Comparison of ENCODE assay signal across 20 mouse cellular contexts in the genomic region with DNA sequence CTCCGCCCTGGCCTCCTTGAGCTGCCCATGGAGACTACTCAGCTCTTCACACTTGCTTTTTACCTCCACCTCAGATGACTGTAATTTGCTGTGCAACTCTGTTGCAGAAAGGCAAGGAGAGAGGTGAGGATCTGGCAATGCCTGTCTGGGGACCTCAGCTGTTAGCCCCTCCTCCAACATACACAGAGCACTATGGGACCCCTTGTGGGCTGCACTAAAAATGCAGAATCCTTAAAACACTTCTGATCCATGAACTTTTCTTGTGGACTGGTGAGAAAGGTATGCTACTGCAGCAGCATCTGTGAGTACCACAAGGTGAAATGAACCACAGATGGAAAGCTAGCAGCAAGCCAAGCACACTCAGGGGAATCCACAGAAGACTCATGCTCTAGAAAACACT. TPM values are rescaled to one million over a fixed set of nuclear protein-coding genes. Genes with fewer than 3 reads are reported as not detected.
DNase-seq lines count a peak whose midpoint lies in the region; ATAC-seq and TF ChIP-seq lines count a peak whose summit lies in the region.
"Had no signal": no experiment of that assay in that cellular context is flagged by ENCODE, and none has a peak within 500 bp of the region (broad histone marks: within the 10 kb centered on the region; RNA-seq: fewer than 3 reads in every experiment).

No protein-coding gene starts in this region.

- no peaks in the 10 kb centered on the region for H3K9me3 ChIP-seq in kidney, embryonic 14.5 days (ENCODE audit: control insufficient read depth, low read length)
- H3K9me3 ChIP-seq in midbrain, postnatal 0 days (ENCODE audit: low read length), result no peaks in the 10 kb centered on the region
- 0 out of 2 replicates have a peak, but pooled peaks cover 2% of the 10 kb centered on the region for H3K9me3 ChIP-seq in midbrain, embryonic 16.5 days (replicated peaks; ENCODE audit: control insufficient read depth, low read length, poor library complexity, severe bottlenecking)
- H3K9me3 ChIP-seq in stomach, postnatal 0 days (ENCODE audit: control insufficient read depth, low read length), result no peaks in the 10 kb centered on the region
- H3K9me3 ChIP-seq: G1E; liver, embryonic 13.5 days had no signal

- no peaks in the 10 kb centered on the region for H3K27me3 ChIP-seq in kidney, embryonic 14.5 days (ENCODE audit: control insufficient read depth, insufficient read depth, low read length)
- H3K27me3 ChIP-seq in kidney, adult 2 months (replicated peaks; ENCODE audit: control insufficient read depth, insufficient read depth, low read length), result no peaks in the 10 kb centered on the region
- H3K27me3 ChIP-seq in midbrain, postnatal 0 days (ENCODE audit: insufficient read depth, low read length), result no peaks in the 10 kb centered on the region
- no peaks in the 10 kb centered on the region for H3K27me3 ChIP-seq in midbrain, embryonic 16.5 days (ENCODE audit: control insufficient read depth, insufficient read depth, low read depth, low read length)
- no peaks in the 10 kb centered on the region for H3K27me3 ChIP-seq in stomach, postnatal 0 days (ENCODE audit: control insufficient read depth, insufficient read depth, low read length)
- H3K27me3 ChIP-seq: embryonic facial prominence, embryonic 12.5 days; liver, embryonic 13.5 days had no signal

- no peak for TF ChIP-seq CTCF in kidney, adult 2 months (conservative IDR thresholded peaks at IDR 0.05; ENCODE audit: insufficient read depth, insufficient read length, low read depth, low read length)
- peak; percentile 59 for TF ChIP-seq CTCF in midbrain, postnatal 0 days (IDR thresholded peaks at IDR 0.05)
- TF ChIP-seq CTCF in bone marrow, adult 2 months (IDR thresholded peaks at IDR 0.05; ENCODE audit: control insufficient read depth, insufficient read depth, low read length), result no peak
- peak; percentile 34 for TF ChIP-seq CTCF in stomach, postnatal 0 days (IDR thresholded peaks at IDR 0.05; ENCODE audit: low read depth)

- WGBS in kidney, embryonic 14.5 days, result 100% methylated on average over 1 of the region's 1 CpGs
- 97% methylated on average over 1 of the region's 1 CpGs for WGBS in kidney, adult 2 months
- 100% methylated on average over 1 of the region's 1 CpGs for WGBS in midbrain, postnatal 0 days
- 100% methylated on average over 1 of the region's 1 CpGs for WGBS in midbrain, embryonic 16.5 days
- WGBS in bone marrow, adult 2 months, result 92% methylated on average over 1 of the region's 1 CpGs
- 100% methylated on average over 1 of the region's 1 CpGs for WGBS in stomach, postnatal 0 days

- no peak for TF ChIP-seq EP300 in stomach, postnatal 0 days (optimal IDR thresholded peaks at IDR 0.05)

- no peak overlapping the region for H3K4me3 ChIP-seq in kidney, embryonic 14.5 days (ENCODE audit: low read length)
- H3K4me3 ChIP-seq in kidney, adult 2 months (ENCODE audit: insufficient read depth, low read depth, low read length), result no peak overlapping the region
- no peak overlapping the region for H3K4me3 ChIP-seq in midbrain, postnatal 0 days (ENCODE audit: low read depth, low read length)
- no peak overlapping the region for H3K4me3 ChIP-seq in midbrain, embryonic 16.5 days (ENCODE audit: low read depth, low read length)
- no peak overlapping the region for H3K4me3 ChIP-seq in bone marrow, adult 2 months (replicated peaks; ENCODE audit: control insufficient read depth, low read depth, low read length)
- no peak overlapping the region for H3K4me3 ChIP-seq in stomach, postnatal 0 days (ENCODE audit: low read depth, low read length)
- H3K4me3 ChIP-seq: embryonic facial prominence, embryonic 12.5 days; liver, embryonic 13.5 days; midbrain, embryonic 10.5 days had no signal

- H3K4me2 ChIP-seq in kidney, embryonic 14.5 days (replicated peaks; ENCODE audit: low read depth, low read length), result no peak overlapping the region
- no peak overlapping the region for H3K4me2 ChIP-seq in midbrain, postnatal 0 days (ENCODE audit: low read depth, low read length, poor library complexity, severe bottlenecking)
- H3K4me2 ChIP-seq in midbrain, embryonic 16.5 days (ENCODE audit: low read length), result no peak overlapping the region
- no peak overlapping the region for H3K4me2 ChIP-seq in stomach, postnatal 0 days (replicated peaks; ENCODE audit: low read depth)
- H3K4me2 ChIP-seq: embryonic facial prominence, embryonic 12.5 days; heart, embryonic 11.5 days; liver, embryonic 13.5 days had no signal

- TF ChIP-seq POLR2A in kidney, adult 2 months (IDR thresholded peaks at IDR 0.05; ENCODE audit: low read depth, low read length), result no peak
- no peak for TF ChIP-seq POLR2A in bone marrow, adult 2 months (IDR thresholded peaks at IDR 0.05; ENCODE audit: borderline replicate concordance, control insufficient read depth, low read depth, low read length)

- H3K36me3 ChIP-seq in kidney, embryonic 14.5 days (ENCODE audit: control insufficient read depth, insufficient read depth, low read length), result peaks cover 77% of the 10 kb centered on the region
- H3K36me3 ChIP-seq in kidney, adult 2 months (ENCODE audit: control insufficient read depth, insufficient read depth, low read length), result peaks cover 22% of the 10 kb centered on the region
- H3K36me3 ChIP-seq in midbrain, postnatal 0 days (ENCODE audit: insufficient read depth, low read length), result peaks cover 66% of the 10 kb centered on the region
- peaks cover 34% of the 10 kb centered on the region for H3K36me3 ChIP-seq in midbrain, embryonic 16.5 days (ENCODE audit: control insufficient read depth, insufficient read depth, low read length)
- H3K36me3 ChIP-seq in stomach, postnatal 0 days (ENCODE audit: control insufficient read depth, insufficient read depth, low read length), result peaks cover 50% of the 10 kb centered on the region

- no peak for DNase-seq in kidney, adult 2 months
- DNase-seq in midbrain, postnatal 0 days (ENCODE audit: low spot score), result peak; percentile 31
- DNase-seq in stomach, postnatal 0 days (ENCODE audit: low spot score), result no peak
- DNase-seq in adipocyte (ENCODE audit: low spot score), result no peak
- DNase-seq: adrenal gland, adult 8-10 months; cerebellum, adult 2 months; gastrocnemius, postnatal 36 days; heart, postnatal 14 days; kidney, adult 8-10 months; liver, embryonic 13.5 days; lung, postnatal 36 days; thymus, adult 2 months had no signal

- no peak overlapping the region for H3K9ac ChIP-seq in kidney, embryonic 14.5 days (ENCODE audit: low read depth, low read length)
- no peak overlapping the region for H3K9ac ChIP-seq in midbrain, postnatal 0 days (replicated peaks; ENCODE audit: low read length, poor library complexity, severe bottlenecking)
- H3K9ac ChIP-seq in midbrain, embryonic 16.5 days (ENCODE audit: low read depth, low read length), result no peak overlapping the region
- no peak overlapping the region for H3K9ac ChIP-seq in stomach, postnatal 0 days (ENCODE audit: low read length)
- H3K9ac ChIP-seq: embryonic facial prominence, embryonic 12.5 days; liver, embryonic 13.5 days had no signal

- ATAC-seq in kidney, embryonic 14.5 days (ENCODE audit: low FRiP score, low TSS enrichment), result peak; percentile 49; the same call in 1 of the 2 replicates
- ATAC-seq in midbrain, postnatal 0 days (ENCODE audit: low FRiP score), result no peak
- ATAC-seq in midbrain, embryonic 16.5 days, result no peak
- ATAC-seq in stomach, postnatal 0 days (ENCODE audit: low FRiP score, low TSS enrichment), result no peak
- ATAC-seq: hindbrain, embryonic 16.5 days had no signal

- no peaks in the 10 kb centered on the region for H3K4me1 ChIP-seq in kidney, embryonic 14.5 days (ENCODE audit: control insufficient read depth, insufficient read depth, low read length)
- H3K4me1 ChIP-seq in kidney, adult 2 months (ENCODE audit: control insufficient read depth, insufficient read depth, low read length), result no peaks in the 10 kb centered on the region
- H3K4me1 ChIP-seq in midbrain, postnatal 0 days (ENCODE audit: insufficient read depth, low read length), result no peaks in the 10 kb centered on the region
- H3K4me1 ChIP-seq in midbrain, embryonic 16.5 days (ENCODE audit: control insufficient read depth, insufficient read depth, low read length), result no peaks in the 10 kb centered on the region
- peaks cover 2% of the 10 kb centered on the region for H3K4me1 ChIP-seq in bone marrow, adult 2 months (ENCODE audit: control insufficient read depth, insufficient read depth, low read length)
- H3K4me1 ChIP-seq in stomach, postnatal 0 days (replicated peaks; ENCODE audit: control insufficient read depth, insufficient read depth), result no peaks in the 10 kb centered on the region
- H3K4me1 ChIP-seq: embryonic facial prominence, embryonic 12.5 days; liver, embryonic 13.5 days; midbrain, embryonic 10.5 days had no signal

- H3K27ac ChIP-seq in kidney, embryonic 14.5 days (ENCODE audit: low read depth, low read length), result no peak overlapping the region
- H3K27ac ChIP-seq in kidney, adult 2 months (ENCODE audit: insufficient read depth, low read depth, low read length), result no peak overlapping the region
- H3K27ac ChIP-seq in midbrain, postnatal 0 days (ENCODE audit: low read depth, low read length), result no peak overlapping the region
- H3K27ac ChIP-seq in midbrain, embryonic 16.5 days (ENCODE audit: low read length), result no peak overlapping the region
- H3K27ac ChIP-seq in bone marrow, adult 2 months (ENCODE audit: control insufficient read depth, insufficient read depth, low read depth, low read length, poor library complexity), result 0 out of 2 replicates have a peak overlapping the region, but pooled peaks have one; percentile 2
- H3K27ac ChIP-seq in stomach, postnatal 0 days (replicated peaks), result no peak overlapping the region
- H3K27ac ChIP-seq: embryonic facial prominence, embryonic 12.5 days; liver, embryonic 13.5 days; midbrain, embryonic 10.5 days had no signal

RNA-seq across cellular contexts. Expression of a gene that starts 47.7 kb away (rescaled TPM):
- 95.4 and 97.1 TPM in 2 replicates for polyA plus RNA-seq in kidney, embryonic 14.5 days (2014; fragmentation: Nextera tagmentation; extraction: Ambion mirVana)
- polyA plus RNA-seq in kidney, adult 2 months (2012; rRNA removed), result 61.7 and 69.2 TPM in 2 replicates
- 33.8 and 33.9 TPM in 2 replicates for total RNA-seq in midbrain, postnatal 0 days (2014; rRNA removed)
- polyA plus RNA-seq in midbrain, postnatal 0 days (2015; fragmentation: Nextera tagmentation; extraction: Ambion mirVana), result 16.9 and 22.4 TPM in 2 replicates
- 23.8 and 24.1 TPM in 2 replicates for polyA plus RNA-seq in midbrain, embryonic 16.5 days (2015; fragmentation: Nextera tagmentation; extraction: Ambion mirVana)
- polyA plus RNA-seq in bone marrow, adult 2 months (2011; ENCODE audit: insufficient read depth, insufficient read length, low replicate concordance, missing spikeins), result 62.5 and 155 TPM in 2 replicates
- 61.0 and 69.0 TPM in 2 replicates for polyA plus RNA-seq in stomach, postnatal 0 days (2015; fragmentation: Nextera tagmentation; extraction: Ambion mirVana)

RNA-seq across cellular contexts. Expression of a gene that starts 48.2 kb away (rescaled TPM):
- polyA plus RNA-seq in kidney, embryonic 14.5 days (2014; fragmentation: Nextera tagmentation; extraction: Ambion mirVana), result 319 and 404 TPM in 2 replicates
- 46.9 and 73.0 TPM in 2 replicates for polyA plus RNA-seq in kidney, adult 2 months (2012; rRNA removed)
- total RNA-seq in midbrain, postnatal 0 days (2014; rRNA removed), result 244 and 284 TPM in 2 replicates
- 409 and 413 TPM in 2 replicates for polyA plus RNA-seq in midbrain, postnatal 0 days (2015; fragmentation: Nextera tagmentation; extraction: Ambion mirVana)
- 429 and 431 TPM in 2 replicates for polyA plus RNA-seq in midbrain, embryonic 16.5 days (2015; fragmentation: Nextera tagmentation; extraction: Ambion mirVana)
- 109 and 216 TPM in 2 replicates for polyA plus RNA-seq in bone marrow, adult 2 months (2011; ENCODE audit: insufficient read depth, insufficient read length, low replicate concordance, missing spikeins)
- polyA plus RNA-seq in stomach, postnatal 0 days (2015; fragmentation: Nextera tagmentation; extraction: Ambion mirVana), result 968 and 971 TPM in 2 replicates

Comparison
In these comparisons a context has a peak if more than half of its experiments do, and no peak if none do; other contexts are left out.
1. CTCF ChIP-seq: peak in midbrain, postnatal 0 days (single experiment) and stomach, postnatal 0 days (single experiment); none in kidney, adult 2 months (single experiment) and bone marrow, adult 2 months (single experiment).